Mouse (Mus musculus) neural tube, embryonic 12.5 days (tissue): Measurements from ENCODE around the gene Vmn1r225. TPM values are rescaled to one million over a fixed set of nuclear protein-coding genes. Genes with fewer than 3 reads are reported as not detected.
"Not testable (repeated sequence)": the region's sequence is repeated elsewhere in the genome, so short reads cannot be mapped to it uniquely, and the experiment has no call there.

ENCODE experiments used
- ATAC-seq: fragments of 200-750 bp; cut with Nextera tagmentation; 2 replicates; pipeline ENCODE4 v1.8.0; 2017; ENCODE audit warnings: low read depth, mild to moderate bottlenecking, moderate TSS enrichment, moderate library complexity; ENCODE audit not compliant: low FRiP score
- H3K27ac ChIP-seq: fragments of 300-500 bp; sonication (generic); 2 replicates; pipeline ENCODE4 v1.5.1; 2016
- H3K27me3 ChIP-seq: fragments of 300-500 bp; sonication (generic); replicated peaks from 2 replicates; pipeline ENCODE4 v1.6.1; 2016; ENCODE audit warnings: mild to moderate bottlenecking
- H3K36me3 ChIP-seq: fragments of 300-500 bp; sonication (generic); 2 replicates; pipeline ENCODE4 v1.6.1; 2016; ENCODE audit warnings: mild to moderate bottlenecking
- H3K4me1 ChIP-seq: fragments of 300-500 bp; sonication (generic); 2 replicates; pipeline ENCODE4 v1.6.1; 2016
- H3K4me2 ChIP-seq: fragments of 300-500 bp; sonication (generic); replicated peaks from 2 replicates; pipeline ENCODE4 v1.6.1; 2016; ENCODE audit warnings: mild to moderate bottlenecking
- H3K4me3 ChIP-seq: fragments of 300-500 bp; sonication (generic); 2 replicates; pipeline ENCODE4 v1.5.1; 2016
- H3K9ac ChIP-seq: fragments of 300-500 bp; sonication (generic); 2 replicates; pipeline ENCODE4 v1.6.1; 2016; ENCODE audit warnings: mild to moderate bottlenecking
- H3K9me3 ChIP-seq: fragments of 300-500 bp; sonication (generic); 2 replicates; pipeline ENCODE4 v1.6.1; 2016; ENCODE audit warnings: mild to moderate bottlenecking
- WGBS: fragments of 180-500 bp; shearing (Covaris S2); methylation state at CpG from one replicate; pipeline ENCODE4 v1.1.7; 2016; 5-methylcytosine and 5-hydroxymethylcytosine counted together
- polyA plus RNA-seq: library from polyadenylated mRNA; unstranded; fragments of >200 nt; fragmentation: Nextera tagmentation; extraction: Ambion mirVana; gene quantifications from 2 replicates; pipeline ENCODE4 v1.2.1, GENCODE M21; 2016

The Vmn1r225 gene
- polyA plus RNA-seq, result not detected in 2 replicates

GRCm38 (mm10) chr17:20497858-20498257, at the start of gene Vmn1r225:
Vmn1r225 (plus strand) TSS chr17:20498158.
- Histone ChIP-seq H3K9me3 (0 out of 2 replicates have a peak, but pooled peaks cover 10% of the 10 kb centered on the region), H3K4me2 (no peak within 1 kb of the TSS), H3K27ac (no peak within 1 kb of the TSS), H3K4me1 (no peaks in the 10 kb centered on the region), H3K27me3 (no peaks in the 10 kb centered on the region), H3K4me3 (no peak within 1 kb of the TSS), H3K36me3 (no peaks in the 10 kb centered on the region), H3K9ac (no peak within 1 kb of the TSS)
- no peak for ATAC-seq

GRCm38 (mm10) chr17:20473311-20473710, 24.6 kb upstream of the Vmn1r225 start:
- no peak overlapping the region for H3K27ac ChIP-seq
- 81% methylated on average over 3 of the region's 3 CpGs for WGBS
- no peak for ATAC-seq
- H3K4me1 ChIP-seq, result no peaks in the 10 kb centered on the region
- no peak overlapping the region for H3K4me3 ChIP-seq
- H3K9ac ChIP-seq, result no peak overlapping the region
- H3K36me3 ChIP-seq, result no peaks in the 10 kb centered on the region
- H3K27me3 ChIP-seq, result no peaks in the 10 kb centered on the region
- H3K4me2 ChIP-seq, result no peak overlapping the region
- H3K9me3 ChIP-seq, result peaks cover 5% of the 10 kb centered on the region; the same call in 1 of the 2 replicates

GRCm38 (mm10) chr17:20481231-20481630, 16.7 kb upstream of the Vmn1r225 start, which contains the start of gene Vmn2r108:
Vmn2r108 (minus strand) TSS chr17:20481331.
- ATAC-seq, result no peak
- H3K27ac ChIP-seq, result no peak within 1 kb of the TSS
- H3K9ac ChIP-seq, result no peak within 1 kb of the TSS
- H3K36me3 ChIP-seq, result no peaks in the 10 kb centered on the region
- H3K27me3 ChIP-seq, result no peaks in the 10 kb centered on the region
- no peaks in the 10 kb centered on the region for H3K4me1 ChIP-seq
- H3K9me3 ChIP-seq, result 0 out of 2 replicates have a peak, but pooled peaks cover 3% of the 10 kb centered on the region
- H3K4me3 ChIP-seq, result no peak within 1 kb of the TSS
- H3K4me2 ChIP-seq, result no peak within 1 kb of the TSS

- H3K27me3 ChIP-seq, H3K4me3 ChIP-seq, H3K9ac ChIP-seq, H3K27ac ChIP-seq, H3K4me1 ChIP-seq, ATAC-seq, H3K36me3 ChIP-seq, H3K4me2 ChIP-seq: not testable (repeated sequence)
- H3K9me3 ChIP-seq, result peaks cover 16% of the 10 kb centered on the region
Observed at GRCm38 (mm10) chr17:20508247-20508646, 10.3 kb downstream of the Vmn1r225 start.

Other genes with a start within 250 kb of the Vmn1r225 start
- gene Vmn2r106, start 212.6 kb upstream of the Vmn1r225 start, polyA plus RNA-seq, result not detected in 2 replicates
- not detected in 2 replicates for gene Vmn2r107, start 152.9 kb upstream of the Vmn1r225 start, polyA plus RNA-seq
- gene Vmn1r224, start 84.0 kb upstream of the Vmn1r225 start, polyA plus RNA-seq, result not detected in 2 replicates
- not detected in 2 replicates for gene Vmn2r108, start 16.8 kb upstream of the Vmn1r225 start, polyA plus RNA-seq
- gene Vmn2r109, start 66.6 kb downstream of the Vmn1r225 start, polyA plus RNA-seq, result not detected in 2 replicates
- gene Vmn2r110, start 98.3 kb downstream of the Vmn1r225 start, polyA plus RNA-seq, result 0.05 TPM in 1 of 2 replicates, not detected in the other
- gene Fpr-rs3, start 126.7 kb downstream of the Vmn1r225 start, polyA plus RNA-seq, result not detected in 2 replicates
- gene Vmn1r226, start 184.7 kb downstream of the Vmn1r225 start, polyA plus RNA-seq, result not detected in 2 replicates
- not detected in 2 replicates for gene Vmn1r227, start 231.7 kb downstream of the Vmn1r225 start, polyA plus RNA-seq